Mouse (Mus musculus) olfactory bulb, adult 2 months (tissue): ENCODE measurements around the gene Patj.

ENCODE experiments used
- CTCF ChIP-seq: fragments of 200-500 bp; IDR thresholded peaks from 2 replicates; pipeline ENCODE4 v1.5.1; 2012; ENCODE audit warnings: low read depth, mild to moderate bottlenecking, low read length, moderate library complexity; ENCODE audit not compliant: insufficient read depth
- POLR2A ChIP-seq: fragments of 200-500 bp; IDR thresholded peaks from 2 replicates; pipeline ENCODE4 v1.6.1; 2012; ENCODE audit warnings: mild to moderate bottlenecking, low read depth, low read length, moderate library complexity; ENCODE audit not compliant: insufficient read depth

GRCm38 (mm10) chr4:98498341-98498740 lies 102.8 kb downstream of the Patj start:
- TF ChIP-seq POLR2A: no peak
- TF ChIP-seq CTCF: no peak
